Mouse (Mus musculus): ENCODE data around the gene Fgf4.

DNA sequence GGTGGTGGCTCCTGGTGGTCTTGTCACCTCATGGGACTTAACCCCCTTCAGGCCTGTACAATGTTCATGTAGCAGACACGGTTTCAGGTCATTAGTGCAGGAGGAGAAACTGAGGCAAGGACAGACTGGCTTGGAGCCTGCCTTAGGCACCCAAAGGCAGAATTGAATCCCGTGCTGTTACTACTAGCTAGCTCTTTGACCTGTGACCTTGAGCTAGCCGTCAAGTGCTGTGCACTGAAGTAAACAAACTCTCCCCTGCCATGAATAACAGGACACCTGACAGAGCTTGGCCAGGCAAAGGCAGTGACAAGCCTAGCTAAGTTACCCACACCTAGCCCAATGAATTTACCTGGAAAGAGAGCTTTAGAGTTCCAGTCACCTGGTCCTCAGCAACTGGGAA is 7.8 kb downstream of the Fgf4 start:
- TF ChIP-seq CTCF (IDR thresholded peaks at IDR 0.05; ENCODE audit: low read depth): no peak
- TF ChIP-seq EP300 (IDR thresholded peaks at IDR 0.05; ENCODE audit: low read depth): no peak
